Mouse (Mus musculus): ENCODE data around the gene Pacs1. TPM values are rescaled to one million over a fixed set of nuclear protein-coding genes. Genes with fewer than 3 reads are reported as not detected.
"Not testable (repeated sequence)": the region's sequence is repeated elsewhere in the genome, so short reads cannot be mapped to it uniquely, and the experiment has no call there.

The Pacs1 gene
- total RNA-seq, 2 experiments from 2014 or later, result 5.2 to 8.5 TPM

DNA sequence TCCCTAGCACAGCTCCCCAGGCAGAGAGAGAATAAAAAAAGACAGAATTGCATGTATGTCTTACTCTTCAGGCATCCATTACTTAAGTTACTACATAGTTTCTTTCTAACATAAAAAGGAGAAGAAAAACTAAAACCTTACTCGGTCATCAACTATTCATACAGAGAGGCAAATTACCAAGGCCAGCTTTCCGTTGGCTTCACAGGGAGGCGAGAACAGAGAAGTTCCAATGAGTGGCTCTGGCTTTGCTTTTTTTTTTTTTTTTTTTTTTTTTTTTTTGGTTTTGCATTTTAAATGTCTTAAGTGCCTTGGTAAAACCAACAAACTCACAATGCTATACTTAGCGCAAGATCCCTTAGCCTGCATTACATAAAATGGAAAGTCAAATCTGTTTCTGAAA, 40.2 kb downstream of the Pacs1 start:
- DNase-seq, result no peak
- no peak for TF ChIP-seq CTCF (IDR thresholded peaks at IDR 0.05)
- Histone ChIP-seq H3K27ac (no peak overlapping the region), H3K4me3 (no peak overlapping the region)
- intact Hi-C loops (cut with DNase I), result no loop called here

DNA sequence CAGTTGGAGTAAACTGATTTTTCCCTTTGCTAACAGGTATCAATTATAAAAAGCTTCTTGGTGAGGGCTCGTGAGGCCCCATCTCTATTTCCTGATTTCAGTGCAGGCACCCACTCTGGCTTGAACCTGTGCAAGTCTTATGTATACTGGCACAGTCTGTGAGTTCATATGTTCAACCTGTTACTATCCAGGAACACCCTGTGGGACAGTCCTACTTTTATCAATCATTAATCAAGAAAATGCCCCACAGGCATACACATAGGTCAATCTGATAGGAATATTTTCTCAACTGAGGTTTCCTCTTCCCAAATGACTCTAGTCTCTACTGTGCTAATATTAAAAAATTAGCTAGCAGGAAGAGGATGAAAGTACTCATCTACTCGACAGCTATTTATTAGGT, 42.8 kb downstream of the Pacs1 start:
- DNase-seq, result no peak
- no peak for TF ChIP-seq CTCF (IDR thresholded peaks at IDR 0.05)
- no peak overlapping the region for H3K4me3 ChIP-seq
- H3K27ac ChIP-seq, result no peak overlapping the region
- intact Hi-C loops (cut with DNase I), result no loop called here

DNA sequence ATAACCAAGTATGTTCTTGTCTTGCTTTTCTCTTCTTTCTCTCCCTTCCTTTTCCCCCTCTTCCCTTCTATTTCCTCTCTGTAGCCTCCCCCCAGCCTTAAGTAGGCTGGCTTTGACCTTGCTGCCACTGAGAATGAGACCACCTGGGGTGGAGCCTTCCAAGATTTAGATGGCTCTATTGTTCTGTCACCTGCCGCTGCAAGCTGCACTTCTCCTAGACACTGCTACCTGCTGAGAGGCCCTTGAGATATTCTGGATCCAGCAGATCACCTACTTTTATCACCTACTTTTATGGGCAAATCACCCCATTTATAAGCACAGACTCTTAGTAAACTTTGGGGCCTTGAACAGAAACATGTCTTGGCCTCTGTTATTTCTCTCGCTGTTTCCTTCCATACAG, 48.3 kb downstream of the Pacs1 start:
- no peak for TF ChIP-seq CTCF (IDR thresholded peaks at IDR 0.05)
- no peak overlapping the region for H3K4me3 ChIP-seq
- H3K27ac ChIP-seq, result no peak overlapping the region
- no peak for DNase-seq
- intact Hi-C loops (cut with DNase I), result no loop called here

DNA sequence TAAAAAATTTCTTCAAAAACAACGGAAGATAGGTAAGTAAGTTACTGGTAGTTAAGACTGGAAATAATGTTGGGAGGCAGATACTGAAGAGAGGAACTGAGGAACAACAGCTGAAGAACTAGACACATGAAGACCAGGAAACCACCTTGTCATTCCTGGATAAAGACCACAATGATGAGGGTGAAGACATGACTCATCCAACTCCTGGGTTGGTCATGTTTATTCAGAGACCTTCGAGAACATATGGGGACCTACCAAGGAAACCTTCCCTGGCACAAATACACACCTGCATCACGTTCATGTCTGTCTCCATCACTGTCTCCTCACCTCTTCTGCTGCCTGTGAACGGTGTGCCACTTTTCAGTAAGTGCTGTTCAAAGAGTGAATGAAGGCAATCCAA, 48.8 kb downstream of the Pacs1 start:
- no peak for DNase-seq
- intact Hi-C loops (cut with DNase I), result no loop called here
- no peak for TF ChIP-seq CTCF (IDR thresholded peaks at IDR 0.05)
- H3K4me3 ChIP-seq, result no peak overlapping the region
- H3K27ac ChIP-seq, result no peak overlapping the region

DNA sequence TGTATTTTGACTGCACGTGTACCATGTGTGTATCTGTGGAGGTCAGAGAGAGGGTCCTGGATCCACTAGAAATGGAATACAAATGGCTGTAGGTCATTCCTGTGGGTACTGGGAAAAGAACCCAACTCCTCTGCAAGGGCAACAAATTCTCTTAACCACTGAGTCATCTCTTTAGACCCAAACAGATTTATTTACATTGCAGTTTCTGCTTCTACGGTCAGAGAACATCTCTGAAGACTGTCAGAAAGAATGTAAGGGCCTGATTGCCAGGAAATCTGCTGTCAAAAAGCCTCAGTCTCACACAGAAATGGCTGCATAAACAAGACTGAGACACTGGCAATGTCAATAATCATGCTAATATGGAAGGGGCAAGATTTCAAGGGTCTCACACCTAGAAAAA, 51.0 kb downstream of the Pacs1 start:
- no peak for TF ChIP-seq CTCF (IDR thresholded peaks at IDR 0.05)
- intact Hi-C loops (cut with DNase I), result loop anchor here (1.0 kb wide), 1 partner anchor 14 kb away; no protein-coding TSS in a partner anchor
- H3K4me3 ChIP-seq, result no peak overlapping the region
- H3K27ac ChIP-seq, result no peak overlapping the region
- DNase-seq, result no peak

DNA sequence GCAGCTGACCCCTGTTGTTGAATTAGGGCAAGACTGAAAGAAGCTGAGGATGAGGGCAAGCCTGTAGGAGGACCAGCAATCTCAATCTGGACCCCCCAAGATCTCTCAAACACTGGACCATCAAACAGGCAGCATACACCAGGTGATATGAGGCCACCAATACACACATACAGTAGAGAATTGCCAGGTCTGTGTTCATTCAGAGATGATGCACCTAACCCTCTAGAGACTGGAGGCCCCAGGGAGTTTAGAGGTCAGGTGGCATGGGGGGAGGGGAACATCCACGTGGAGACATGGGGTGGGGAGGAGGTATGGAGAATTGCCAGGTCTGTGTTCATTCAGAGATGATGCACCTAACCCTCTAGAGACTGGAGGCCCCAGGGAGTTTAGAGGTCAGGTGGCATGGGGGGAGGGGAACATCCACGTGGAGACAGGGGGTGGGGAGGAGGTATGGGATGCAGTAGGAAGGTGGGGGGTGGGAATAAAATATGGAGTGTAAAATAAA, 51.6 kb downstream of the Pacs1 start:
- H3K4me3 ChIP-seq; intact Hi-C loops (cut with DNase I); DNase-seq; H3K27ac ChIP-seq: not testable (repeated sequence)

DNA sequence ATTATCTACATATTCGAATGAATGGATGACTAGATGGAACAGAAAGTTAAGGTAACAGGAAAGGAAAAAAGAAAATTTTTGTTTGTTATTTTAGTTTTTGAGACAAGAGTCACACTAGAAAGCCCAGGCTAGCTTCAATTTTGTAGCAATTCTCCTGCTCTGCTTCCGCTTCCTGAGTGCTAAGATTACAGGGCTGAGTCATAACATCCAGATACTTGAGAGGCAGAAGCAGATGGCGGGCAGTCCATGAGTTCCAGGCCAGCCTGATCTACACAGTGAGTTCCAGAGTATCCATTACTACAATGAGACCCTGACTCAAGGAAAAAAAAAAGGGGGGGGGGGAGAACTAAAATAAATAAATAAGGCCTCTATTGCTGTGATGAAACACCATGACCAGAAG, 52.5 kb downstream of the Pacs1 start:
- no peak for TF ChIP-seq CTCF (IDR thresholded peaks at IDR 0.05)
- no peak for DNase-seq
- no peak overlapping the region for H3K4me3 ChIP-seq
- no peak overlapping the region for H3K27ac ChIP-seq
- intact Hi-C loops (cut with DNase I), result no loop called here

DNA sequence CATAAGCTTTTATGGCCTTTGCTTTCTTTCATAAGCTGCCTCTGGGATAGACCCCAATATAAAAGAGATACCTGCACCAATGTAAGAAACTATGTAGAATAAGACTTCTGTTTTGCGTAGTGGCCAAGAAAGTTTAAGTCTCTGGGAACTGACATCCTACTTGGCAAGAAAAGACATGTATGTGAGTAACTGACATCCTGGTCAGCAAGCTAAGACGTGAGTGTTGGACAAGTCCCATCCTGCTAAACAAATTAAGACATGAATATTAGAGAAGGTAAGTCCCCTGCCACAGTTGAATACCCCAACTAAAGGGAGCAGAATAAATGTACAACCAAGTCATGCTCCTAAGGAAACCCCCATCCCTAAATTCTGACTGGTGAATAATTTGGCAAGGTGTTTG, 71.2 kb downstream of the Pacs1 start:
- intact Hi-C loops (cut with DNase I), result no loop called here
- DNase-seq, result no peak
- no peak overlapping the region for H3K4me3 ChIP-seq
- no peak for TF ChIP-seq CTCF (IDR thresholded peaks at IDR 0.05)
- no peak overlapping the region for H3K27ac ChIP-seq

DNA sequence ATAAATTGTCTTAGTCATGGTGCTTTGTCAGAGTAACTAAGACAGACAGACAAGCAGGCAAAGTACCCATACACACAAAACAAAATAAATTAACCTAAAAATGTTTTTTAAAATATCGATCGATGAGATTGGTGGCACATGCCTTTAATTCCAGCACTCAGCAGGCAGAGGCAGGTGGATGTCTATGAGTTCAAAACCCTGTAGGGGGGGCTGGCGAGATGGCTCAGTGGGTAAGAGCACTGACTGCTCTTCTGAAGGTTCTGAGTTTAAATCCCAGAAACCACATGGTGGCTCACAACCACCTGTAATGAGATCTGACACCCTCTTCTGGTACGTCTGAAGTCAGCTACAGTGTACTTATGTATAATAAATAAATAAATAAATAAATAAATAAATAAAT, 72.3 kb downstream of the Pacs1 start:
- DNase-seq; intact Hi-C loops (cut with DNase I); H3K4me3 ChIP-seq; H3K27ac ChIP-seq: not testable (repeated sequence)

DNA sequence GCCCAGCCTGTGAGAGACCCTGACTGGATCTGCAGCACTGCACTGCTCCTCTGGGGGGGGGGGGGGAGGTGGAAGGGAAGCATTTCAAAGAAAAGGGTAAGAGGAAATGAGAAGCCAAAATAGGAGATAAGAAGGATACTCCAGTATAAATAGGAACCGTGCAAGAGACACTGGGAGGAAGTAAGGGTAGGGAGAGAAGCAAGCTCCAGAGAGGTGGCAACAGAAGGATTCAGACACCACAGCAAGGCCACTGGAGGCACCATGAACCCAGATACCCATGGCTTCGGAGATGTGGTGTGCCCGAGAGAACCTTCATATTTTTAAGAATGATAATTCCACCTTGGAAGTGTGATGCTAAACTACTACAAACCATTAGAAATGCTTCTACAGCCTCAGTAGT, 74.4 kb downstream of the Pacs1 start:
- intact Hi-C loops (cut with DNase I), result loop anchor here (5.0 kb wide), 1 partner anchor 74 kb away; the partner anchor contains the start of gene Pacs1
- TF ChIP-seq CTCF (IDR thresholded peaks at IDR 0.05), result no peak
- no peak for DNase-seq
- no peak overlapping the region for H3K4me3 ChIP-seq
- no peak overlapping the region for H3K27ac ChIP-seq

DNA sequence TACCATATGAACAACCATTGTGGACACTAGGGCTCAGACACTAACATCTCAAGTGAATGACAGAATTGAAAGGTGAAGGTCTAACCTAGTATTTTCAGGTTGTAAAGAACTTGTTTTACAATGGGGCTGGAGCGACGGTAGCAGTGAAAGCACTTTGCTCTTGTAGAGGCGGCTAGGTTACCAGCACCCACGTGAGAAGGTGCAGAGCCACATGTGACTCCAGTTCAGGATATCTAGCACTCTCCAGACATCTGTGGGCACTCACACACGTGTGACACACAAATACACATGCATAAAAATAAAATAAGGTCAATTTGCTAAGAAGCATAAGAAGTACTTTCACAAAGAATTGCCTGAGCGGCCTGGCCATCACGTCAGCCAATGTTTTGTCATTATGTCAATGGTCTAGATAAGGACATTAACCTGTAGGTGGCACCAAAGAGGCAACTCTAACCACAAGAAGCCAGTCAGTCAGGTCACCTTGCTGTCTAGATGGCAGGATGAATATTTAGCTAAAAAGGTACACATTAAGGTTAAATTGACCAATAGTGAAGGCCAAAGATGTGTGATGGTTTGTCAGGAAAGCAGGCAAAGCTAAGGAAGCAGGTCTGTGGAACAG, 77.4 kb downstream of the Pacs1 start:
- peak; percentile 69 for TF ChIP-seq CTCF (IDR thresholded peaks at IDR 0.05)
- intact Hi-C loops (cut with DNase I), result loop anchor here (5.0 kb wide), 1 partner anchor 77 kb away; the partner anchor contains the start of gene Pacs1
- H3K4me3 ChIP-seq, result no peak overlapping the region
- no peak overlapping the region for H3K27ac ChIP-seq
- peak; percentile 19 for DNase-seq

DNA sequence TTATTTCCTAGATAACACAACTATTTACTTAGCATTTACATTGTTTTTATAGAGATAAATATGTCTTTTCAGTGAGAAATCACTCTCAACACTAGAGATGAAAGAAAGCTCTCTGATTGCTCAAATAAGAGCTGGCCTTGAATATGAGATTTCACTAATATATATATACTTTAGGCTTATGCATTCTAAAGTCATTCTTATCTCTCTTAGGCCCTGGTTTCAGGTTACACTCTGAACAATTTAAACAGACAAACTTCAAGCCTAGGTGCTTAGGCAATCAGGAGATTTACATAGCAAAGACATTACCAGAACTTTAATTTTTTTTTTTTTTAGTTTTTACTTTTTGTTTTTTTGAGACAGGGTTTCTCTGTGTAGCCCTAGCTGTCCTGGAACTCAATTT, 80.5 kb downstream of the Pacs1 start:
- TF ChIP-seq CTCF (IDR thresholded peaks at IDR 0.05), result no peak
- no peak for DNase-seq
- Histone ChIP-seq H3K4me3 (no peak overlapping the region), H3K27ac (no peak overlapping the region)
- intact Hi-C loops (cut with DNase I), result no loop called here

DNA sequence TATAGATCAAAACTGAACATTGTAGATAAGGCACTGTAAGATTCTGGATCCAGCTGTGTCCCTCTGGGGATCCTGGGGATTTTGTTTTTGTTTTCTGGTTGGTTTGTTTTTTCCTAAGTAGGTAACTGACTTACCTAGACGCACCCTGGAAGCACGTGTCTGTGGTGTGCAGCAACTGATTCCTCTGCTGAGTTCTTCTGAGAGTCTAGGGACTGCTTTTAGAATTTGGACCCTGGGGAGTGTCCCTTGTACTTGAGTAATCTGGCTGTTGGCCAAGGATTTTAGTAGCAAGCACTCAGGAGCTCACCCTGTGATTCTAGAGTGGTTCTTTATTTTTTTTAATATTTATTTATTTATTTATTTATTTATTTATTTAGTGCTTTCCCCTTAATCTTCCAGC, 85.5 kb downstream of the Pacs1 start:
- no peak for TF ChIP-seq CTCF (IDR thresholded peaks at IDR 0.05)
- DNase-seq, result no peak
- Histone ChIP-seq H3K27ac (no peak overlapping the region), H3K4me3 (no peak overlapping the region)
- intact Hi-C loops (cut with DNase I), result no loop called here

DNA sequence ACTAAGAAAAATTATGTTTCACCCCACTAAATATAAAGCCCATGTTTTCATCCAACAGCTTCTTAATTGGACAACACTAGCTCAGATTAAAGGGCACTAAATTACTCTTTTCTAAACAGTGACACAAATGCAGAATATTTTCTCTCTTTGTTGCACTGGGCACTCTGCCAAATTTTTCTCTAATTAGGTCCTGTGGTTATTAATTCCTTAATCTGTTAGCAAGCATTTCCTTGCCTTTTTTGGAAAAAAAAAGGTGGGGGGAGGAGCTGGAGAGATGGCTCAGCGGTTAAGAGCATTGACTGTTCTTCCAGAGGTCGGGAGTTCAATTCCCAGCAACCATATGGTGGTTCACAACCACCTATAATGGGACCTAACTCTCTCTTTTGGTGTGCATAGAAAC, 91.0 kb downstream of the Pacs1 start:
- DNase-seq, result no peak
- intact Hi-C loops (cut with DNase I), result no loop called here
- Histone ChIP-seq H3K4me3 (no peak overlapping the region), H3K27ac (no peak overlapping the region)
- TF ChIP-seq CTCF (IDR thresholded peaks at IDR 0.05), result no peak
